Mouse (Mus musculus) layer of hippocampus, adult 2 months (tissue): ENCODE measurements at regions not wholly inside any gene's neighbourhood (a gene's known extent, or its start where the extent isn't known, plus 50 kb on each side); places are given as distances from the start of the nearest gene placed in this dataset.

Source experiments
- DNase-seq, 2 experiments: peaks; one replicate each; pipeline ENCODE4 v3.0.0; 2022; ENCODE audit warnings: low spot score in 2 of 2
- H3K27ac ChIP-seq: fragments of 200-600 bp; 2 replicates; pipeline ENCODE4 v1.8.1; 2022
- H3K4me3 ChIP-seq: fragments of 200-600 bp; 2 replicates; pipeline ENCODE4 v1.8.1; 2022; ENCODE audit warnings: mild to moderate bottlenecking
- CTCF ChIP-seq: fragments of 200-600 bp; conservative IDR thresholded peaks from 2 replicates; pipeline ENCODE4 v1.8.1; 2022; ENCODE audit warnings: antibody characterized with exemption, mild to moderate bottlenecking, moderate library complexity

DNA sequence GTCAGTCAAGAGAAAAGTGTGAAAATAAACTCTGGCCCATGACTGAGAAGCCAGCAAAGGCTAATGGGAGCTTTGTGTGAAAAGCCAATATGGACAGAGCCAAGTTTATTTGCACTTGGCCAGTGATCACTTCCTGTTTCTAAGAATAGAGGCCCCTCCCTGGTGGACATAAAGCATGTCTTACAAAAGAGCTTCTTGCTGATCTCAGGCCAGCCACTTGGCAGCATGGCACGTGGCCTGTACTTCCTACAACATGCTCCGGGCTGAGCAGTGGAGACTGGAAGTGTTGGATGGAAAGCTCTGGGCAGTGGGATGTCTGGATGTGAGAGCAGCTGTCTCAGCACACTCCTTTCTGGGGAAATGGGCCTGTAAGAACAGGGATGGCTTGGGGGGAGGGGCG is 99.7 kb downstream of the Gadd45g start:
- no peak for DNase-seq
- Histone ChIP-seq H3K27ac (no peak overlapping the region), H3K4me3 (no peak overlapping the region)
- no peak for TF ChIP-seq CTCF

DNA sequence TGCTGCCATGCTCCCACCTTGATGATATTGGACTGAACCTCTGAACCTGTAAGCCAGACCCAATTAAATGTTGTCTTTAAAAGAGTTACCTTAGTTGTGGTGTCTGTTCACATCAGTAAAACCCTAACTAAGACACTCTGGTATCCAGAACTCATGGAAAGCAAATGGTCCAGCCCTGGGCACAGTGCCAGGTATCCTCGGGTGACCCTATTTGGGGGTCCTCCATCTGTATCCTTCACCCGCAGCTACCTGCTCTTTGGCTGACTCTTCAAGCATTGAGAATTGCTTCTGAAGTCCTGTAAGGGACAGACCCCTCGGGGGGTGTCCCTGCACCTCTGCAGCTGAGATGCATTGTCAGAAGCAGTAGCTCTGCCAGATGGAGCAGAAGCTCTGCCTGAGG is 102.4 kb downstream of the Gadd45g start:
- H3K4me3 ChIP-seq = no peak overlapping the region
- TF ChIP-seq CTCF = no peak
- DNase-seq = no peak
- H3K27ac ChIP-seq = no peak overlapping the region

DNA sequence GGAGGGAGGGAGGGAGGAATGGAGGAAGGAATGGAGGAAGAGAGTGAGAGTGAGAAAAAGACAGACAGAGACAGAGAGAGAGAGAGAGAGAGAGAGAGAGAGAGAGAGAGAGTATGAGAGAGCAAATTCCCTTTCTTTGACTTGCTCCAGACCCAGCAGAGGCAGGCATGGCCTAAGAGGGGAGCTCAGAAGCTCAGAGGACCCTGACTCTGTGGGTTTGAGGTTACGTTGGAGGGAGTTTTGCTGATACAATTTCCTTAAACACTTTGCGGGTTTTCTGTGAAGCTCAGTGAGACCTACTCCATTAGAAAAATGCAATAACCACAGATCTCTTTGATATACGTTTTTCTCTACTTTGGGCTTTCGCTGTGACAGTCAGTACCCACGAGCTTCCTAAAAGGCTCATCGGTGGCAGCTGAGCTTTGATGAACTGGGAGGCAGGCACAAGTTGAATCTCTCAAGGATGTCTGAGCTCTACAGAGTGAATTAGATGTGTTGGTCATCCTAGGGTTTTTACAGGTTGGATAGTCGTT is 105.1 kb downstream of the Gadd45g start:
- no peak overlapping the region for H3K4me3 ChIP-seq
- TF ChIP-seq CTCF = no peak
- no peak for DNase-seq

DNA sequence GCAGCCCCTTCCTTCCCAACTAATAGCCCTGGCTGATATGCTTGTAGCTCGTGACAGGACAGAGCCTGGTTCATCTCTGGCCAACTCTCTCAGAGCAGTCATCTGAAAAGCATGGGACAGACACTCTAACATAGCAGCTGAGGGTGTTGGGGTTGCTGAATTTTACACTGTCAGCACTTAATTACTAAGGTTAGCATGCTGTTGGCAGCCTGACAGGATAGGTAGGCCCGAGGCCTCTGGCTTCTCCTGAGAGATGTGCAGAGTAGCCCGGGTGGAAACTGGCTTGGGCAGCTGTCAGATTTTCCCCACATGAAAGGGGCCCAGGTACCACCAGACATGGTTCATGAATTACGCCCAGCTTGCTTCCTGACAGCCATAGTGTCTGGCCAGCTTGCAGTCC is 106.6 kb downstream of the Gadd45g start:
- DNase-seq = no peak
- Histone ChIP-seq H3K27ac (no peak overlapping the region), H3K4me3 (no peak overlapping the region)
- no peak for TF ChIP-seq CTCF

More for the DNA sequence above, 105.1 kb downstream of the Gadd45g start:
- no peak overlapping the region for H3K27ac ChIP-seq

DNA sequence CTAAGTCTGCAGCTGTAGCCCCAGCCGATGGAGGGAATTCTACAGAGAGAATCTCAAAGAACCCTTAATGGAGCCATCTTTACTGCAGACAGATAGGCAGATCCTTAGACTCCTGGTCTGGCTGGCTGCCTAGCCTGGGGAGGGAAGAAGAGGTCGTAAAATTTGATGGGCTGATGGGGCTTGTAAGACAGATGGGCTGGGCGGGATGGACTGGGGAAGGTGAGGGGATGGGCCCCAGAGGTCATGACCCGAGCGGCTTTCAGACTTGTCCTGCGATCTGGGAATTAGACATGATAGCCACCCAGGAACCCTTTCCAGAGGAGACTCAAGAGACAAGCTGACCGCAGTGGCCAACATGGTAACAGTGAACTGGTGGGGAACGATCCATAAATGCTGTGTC is 107.1 kb downstream of the Gadd45g start:
- TF ChIP-seq CTCF = no peak
- DNase-seq = no peak
- H3K4me3 ChIP-seq = no peak overlapping the region
- H3K27ac ChIP-seq = no peak overlapping the region

DNA sequence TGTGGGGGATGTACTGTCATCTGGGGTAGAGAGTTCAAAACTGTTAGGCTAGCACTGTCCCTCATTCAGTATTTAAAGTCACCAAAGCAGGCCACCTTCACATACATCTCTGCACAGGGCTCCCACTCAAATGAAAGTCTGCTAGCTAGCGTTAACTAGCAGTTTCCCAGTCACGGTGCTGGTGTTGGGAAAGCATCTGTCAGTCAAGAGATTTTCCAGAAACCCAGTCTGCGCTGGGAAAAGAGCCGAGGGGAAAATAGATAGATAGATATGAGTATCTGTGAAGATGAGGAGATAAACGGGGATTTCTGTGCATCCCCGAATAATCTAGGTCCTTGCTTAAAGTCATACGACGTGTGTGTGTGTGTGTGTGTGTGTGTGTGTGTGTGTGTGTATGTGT is 110.6 kb downstream of the Gadd45g start:
- H3K4me3 ChIP-seq = no peak overlapping the region
- no peak for TF ChIP-seq CTCF
- H3K27ac ChIP-seq = no peak overlapping the region
- peak in 1 of 2 experiments; percentile 14 for DNase-seq

DNA sequence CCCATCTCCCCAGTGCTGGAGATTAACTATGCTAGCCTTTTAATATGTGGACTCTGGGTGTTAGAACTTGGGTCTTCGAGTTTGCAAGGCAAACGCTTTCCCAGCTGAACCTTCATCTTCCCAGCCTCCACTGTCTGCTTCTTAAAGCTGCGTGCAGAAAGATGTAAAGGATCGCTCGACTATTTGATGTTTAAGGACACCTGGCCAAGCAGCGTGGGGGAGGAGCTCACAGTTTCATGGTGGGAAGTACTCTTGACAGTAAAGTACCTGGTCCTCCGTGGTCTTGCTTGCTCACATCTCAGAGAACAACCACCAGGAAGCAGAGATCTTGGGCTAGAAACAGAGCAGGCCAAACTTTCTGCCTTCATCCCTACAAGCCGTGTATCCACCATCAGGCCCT is 113.1 kb downstream of the Gadd45g start:
- TF ChIP-seq CTCF = no peak

DNA sequence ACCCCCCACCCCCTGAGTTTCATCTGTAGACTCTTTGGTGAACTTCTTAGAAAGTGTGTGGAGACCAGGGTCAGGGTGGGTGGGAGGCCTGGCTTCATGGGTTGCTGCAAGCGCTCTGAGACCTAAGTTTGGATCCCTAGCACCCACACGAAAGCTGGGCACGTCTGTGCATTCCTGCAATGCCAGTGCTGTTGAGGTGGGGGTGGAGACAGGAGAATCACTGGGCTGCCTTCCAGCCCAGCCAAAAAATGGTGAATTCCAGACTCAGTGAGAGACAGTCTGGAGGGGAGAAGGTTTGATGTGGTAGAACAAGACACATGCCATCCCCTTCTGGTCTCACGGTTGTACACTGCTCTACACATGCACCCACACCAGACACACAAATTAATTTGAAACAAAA is 113.8 kb downstream of the Gadd45g start:
- peak; percentile 37 to 64 for DNase-seq

More for the DNA sequence above, 113.1 kb downstream of the Gadd45g start:
- no peak overlapping the region for H3K27ac ChIP-seq
- no peak for DNase-seq
- no peak overlapping the region for H3K4me3 ChIP-seq

DNA sequence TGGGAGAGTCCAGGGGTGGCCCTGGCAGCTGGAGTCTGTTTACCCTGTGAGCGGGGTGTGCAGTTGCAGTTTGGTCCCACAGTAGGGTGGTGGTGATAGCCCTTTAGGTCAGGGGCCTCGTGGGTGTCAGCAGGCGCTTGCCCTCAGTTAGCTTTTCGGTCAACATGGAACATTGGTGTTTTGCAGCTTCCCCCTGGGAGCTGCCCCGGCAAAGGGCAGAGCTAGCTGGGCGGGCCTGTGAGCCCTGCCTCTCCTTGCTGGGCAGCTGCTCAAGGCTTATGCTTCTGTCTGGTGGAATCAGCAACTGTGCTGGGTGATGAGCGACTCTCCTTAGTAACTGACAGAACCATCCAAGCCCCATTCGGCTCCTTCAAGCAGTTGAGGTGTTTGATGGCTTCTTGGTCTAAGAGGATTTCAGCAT is 115.7 kb downstream of the Gadd45g start:
- no peak for TF ChIP-seq CTCF
- H3K27ac ChIP-seq = no peak overlapping the region
- DNase-seq = no peak
- no peak overlapping the region for H3K4me3 ChIP-seq

More for the DNA sequence above, 113.8 kb downstream of the Gadd45g start:
- no peak for TF ChIP-seq CTCF
- Histone ChIP-seq H3K27ac (no peak overlapping the region), H3K4me3 (no peak overlapping the region)

DNA sequence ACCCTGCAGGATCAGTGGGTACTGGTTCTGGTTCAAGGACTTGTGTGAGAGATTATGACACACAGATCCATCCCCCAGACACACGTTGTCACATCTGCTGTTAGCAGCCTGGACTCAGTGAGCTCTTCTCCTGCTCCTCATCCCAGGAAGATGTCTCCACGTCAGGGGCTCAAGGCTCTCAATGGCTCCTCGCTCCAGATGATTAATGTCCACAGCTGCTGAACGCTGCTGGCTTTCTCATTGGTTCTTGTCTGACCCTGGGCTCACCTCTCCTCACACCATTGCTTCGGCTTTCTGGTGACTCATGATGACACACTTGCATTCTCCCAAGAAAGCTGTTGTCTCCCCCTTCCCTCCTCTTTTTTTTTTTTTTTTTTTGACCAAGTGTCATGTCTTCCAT is 116.2 kb downstream of the Gadd45g start:
- Histone ChIP-seq H3K27ac (no peak overlapping the region), H3K4me3 (no peak overlapping the region)
- no peak for DNase-seq
- no peak for TF ChIP-seq CTCF

DNA sequence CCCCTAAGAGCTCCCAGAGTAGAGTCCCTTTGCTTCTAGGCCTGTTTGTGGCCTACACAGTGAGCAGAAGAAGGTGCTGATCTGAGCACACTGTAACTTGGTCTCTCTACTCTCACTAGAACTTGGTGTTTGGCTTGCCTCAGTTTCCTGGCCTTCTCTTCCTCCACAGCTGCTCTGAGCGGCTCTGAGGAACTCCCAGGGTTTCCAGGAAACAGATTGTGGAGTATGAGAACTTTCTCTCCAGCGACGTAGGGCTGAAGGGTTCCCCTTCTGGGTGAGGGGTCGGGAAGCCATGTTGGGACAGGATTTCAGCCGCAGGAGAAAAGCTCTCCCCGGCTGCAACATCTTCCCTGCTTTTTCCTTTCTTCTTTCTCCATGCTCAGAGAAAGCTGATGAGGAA is 117.5 kb downstream of the Gadd45g start:
- TF ChIP-seq CTCF = no peak
- Histone ChIP-seq H3K27ac (no peak overlapping the region), H3K4me3 (no peak overlapping the region)
- DNase-seq = no peak

DNA sequence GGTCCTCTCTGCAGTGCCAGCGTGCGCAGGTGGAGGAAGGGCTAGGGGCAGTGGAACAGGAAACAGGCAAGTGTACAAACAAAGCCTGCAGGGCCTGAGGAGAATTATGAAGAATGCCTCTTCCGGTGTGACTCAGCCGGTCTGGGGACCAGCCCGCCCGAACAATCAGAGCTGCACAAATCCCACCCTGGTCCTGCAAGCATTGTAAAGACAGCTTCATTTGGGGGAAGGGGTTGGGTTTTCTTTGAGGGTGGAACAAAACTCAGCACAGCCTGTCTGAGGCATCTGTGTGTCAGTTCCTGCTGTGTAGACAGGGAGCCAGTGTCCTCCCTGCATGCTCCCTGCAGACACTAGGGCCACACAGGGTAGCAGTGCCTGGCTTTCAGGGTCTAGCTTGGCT is 117.9 kb downstream of the Gadd45g start:
- Histone ChIP-seq H3K27ac (peak overlapping the region; percentile 46), H3K4me3 (no peak overlapping the region)
- no peak for DNase-seq
- no peak for TF ChIP-seq CTCF

DNA sequence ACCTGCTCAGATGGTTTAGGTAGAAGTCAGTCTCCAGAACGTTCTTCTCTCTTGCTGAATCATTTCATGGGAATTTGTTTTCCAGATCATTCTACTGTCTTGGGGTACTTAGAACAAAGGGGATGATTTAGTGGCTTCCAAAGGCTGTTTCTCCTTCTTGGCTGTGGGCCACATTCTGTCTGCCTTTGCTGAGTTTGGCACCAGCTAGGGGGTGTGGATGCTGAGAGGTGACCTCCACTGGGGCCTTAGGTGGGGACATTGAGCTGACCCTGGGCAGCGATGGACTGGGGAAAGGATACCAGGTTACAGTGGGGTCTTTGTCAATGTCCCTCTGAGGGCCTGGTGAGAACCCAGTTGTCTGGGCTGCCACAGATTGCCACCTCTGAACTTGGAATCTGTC is 118.4 kb downstream of the Gadd45g start:
- no peak overlapping the region for H3K4me3 ChIP-seq
- DNase-seq = no peak
- peak overlapping the region; percentile 46; the same call in 1 of the 2 replicates for H3K27ac ChIP-seq
- TF ChIP-seq CTCF = no peak

DNA sequence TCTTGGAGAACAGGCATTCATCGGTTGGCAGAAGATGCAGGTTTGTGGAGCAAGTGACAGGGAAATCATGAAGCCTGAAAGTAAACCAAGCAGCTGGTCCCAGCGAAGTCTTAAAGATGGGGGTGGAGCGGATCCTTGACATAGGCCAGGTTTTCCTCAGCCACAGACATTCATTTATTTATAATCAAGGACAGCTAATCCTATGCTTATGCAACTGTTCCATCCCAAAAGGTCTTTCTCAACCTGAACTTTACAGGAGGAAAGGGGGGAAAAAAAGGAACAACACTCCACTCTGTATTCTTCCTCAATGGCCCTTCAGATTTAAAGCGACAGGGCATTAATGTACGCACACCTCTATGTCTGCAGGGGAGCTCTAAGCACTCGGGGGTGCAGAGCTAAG is 121.6 kb downstream of the Gadd45g start:
- no peak for TF ChIP-seq CTCF
- no peak overlapping the region for H3K4me3 ChIP-seq
- DNase-seq = no peak
- H3K27ac ChIP-seq = no peak overlapping the region

DNA sequence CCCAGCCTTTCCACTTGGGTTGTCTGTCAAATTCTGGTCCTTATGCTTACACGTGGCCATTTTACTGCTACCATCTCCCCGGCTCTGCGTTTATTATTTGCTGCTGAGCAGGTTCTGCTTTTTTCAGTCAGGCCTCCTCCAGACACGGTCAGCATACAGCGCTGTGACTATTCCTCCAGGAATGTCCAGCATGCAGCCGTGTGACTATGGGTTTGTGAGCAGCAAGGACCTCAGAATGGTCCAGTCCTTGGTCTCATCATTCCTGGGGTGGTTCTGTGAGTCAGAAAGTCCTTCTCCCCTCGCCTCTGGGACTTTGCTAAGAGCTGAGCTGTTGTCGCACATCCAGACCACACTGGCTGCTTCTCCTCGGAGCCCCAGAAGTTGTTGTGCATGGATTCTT is 122.3 kb downstream of the Gadd45g start:
- Histone ChIP-seq H3K27ac (no peak overlapping the region), H3K4me3 (no peak overlapping the region)
- no peak for TF ChIP-seq CTCF
- no peak for DNase-seq
